Mouse (Mus musculus): ENCODE data around the gene Acsbg1. TPM values are rescaled to one million over a fixed set of nuclear protein-coding genes. Genes with fewer than 3 reads are reported as not detected.

The Acsbg1 gene
- 45.1 and 46.5 TPM in 2 replicates for polyA plus RNA-seq (2012; rRNA removed)

GRCm38 (mm10) chr9:54661605-54662377, at the start of gene Acsbg1:
Gene Acsbg1 (minus strand): TSS chr9:54661870.

GRCm38 (mm10) chr9:54698318-54699086, 36.8 kb upstream of the Acsbg1 start, which contains the start of gene Dnaja4:
Gene Dnaja4 (plus strand): TSS chr9:54698873.

GRCm38 (mm10) chr9:54586199-54587061, 75.2 kb downstream of the Acsbg1 start, which contains the start of gene Idh3a:
Gene Idh3a (plus strand): TSS chr9:54586334.

GRCm38 (mm10) chr9:54559771-54560471, 101.7 kb downstream of the Acsbg1 start, which contains the start of gene Cib2:
Gene Cib2 (minus strand): TSS chr9:54560218.

Other genes with a start within 250 kb of the Acsbg1 start
- 0.23 and 0.45 TPM in 2 replicates for gene Dmxl2, start 160.2 kb downstream of the Acsbg1 start, polyA plus RNA-seq (2012; rRNA removed)
- 1.6 and 2.3 TPM in 2 replicates for gene Sh2d7, start 122.9 kb downstream of the Acsbg1 start, polyA plus RNA-seq (2012; rRNA removed)
- gene Cib2, start 101.7 kb downstream of the Acsbg1 start, polyA plus RNA-seq (2012; rRNA removed), result 2.0 and 3.2 TPM in 2 replicates
- gene Idh3a, start 75.5 kb downstream of the Acsbg1 start, polyA plus RNA-seq (2012; rRNA removed), result 16.3 and 16.8 TPM in 2 replicates
- gene Dnaja4, start 37.0 kb upstream of the Acsbg1 start, polyA plus RNA-seq (2012; rRNA removed), result 2.8 and 3.2 TPM in 2 replicates
- gene Wdr61, start 72.6 kb upstream of the Acsbg1 start, polyA plus RNA-seq (2012; rRNA removed), result 5.5 and 10.0 TPM in 2 replicates
- 0.92 and 2.6 TPM in 2 replicates for gene Crabp1, start 102.9 kb upstream of the Acsbg1 start, polyA plus RNA-seq (2012; rRNA removed)
- 0.16 and 0.57 TPM in 2 replicates for gene Ireb2, start 201.9 kb upstream of the Acsbg1 start, polyA plus RNA-seq (2012; rRNA removed)